Mouse (Mus musculus) 416B (cell line): ENCODE data around the gene Dclk1.

ENCODE experiments used
- DNase-seq: peaks from one replicate; pipeline ENCODE4 v3.0.0; 2011; ENCODE audit warnings: low read depth

Gene Dclk1

GRCm38 (mm10) chr3:55452464-55452863, 210.3 kb downstream of the Dclk1 start:
- DNase-seq, result no peak

GRCm38 (mm10) chr3:55461092-55461491, 218.9 kb downstream of the Dclk1 start:
- no peak for DNase-seq

- DNase-seq, result no peak
These were observed 219.8 kb downstream of the Dclk1 start for GRCm38 (mm10) chr3:55461685-55462655.

DNA sequence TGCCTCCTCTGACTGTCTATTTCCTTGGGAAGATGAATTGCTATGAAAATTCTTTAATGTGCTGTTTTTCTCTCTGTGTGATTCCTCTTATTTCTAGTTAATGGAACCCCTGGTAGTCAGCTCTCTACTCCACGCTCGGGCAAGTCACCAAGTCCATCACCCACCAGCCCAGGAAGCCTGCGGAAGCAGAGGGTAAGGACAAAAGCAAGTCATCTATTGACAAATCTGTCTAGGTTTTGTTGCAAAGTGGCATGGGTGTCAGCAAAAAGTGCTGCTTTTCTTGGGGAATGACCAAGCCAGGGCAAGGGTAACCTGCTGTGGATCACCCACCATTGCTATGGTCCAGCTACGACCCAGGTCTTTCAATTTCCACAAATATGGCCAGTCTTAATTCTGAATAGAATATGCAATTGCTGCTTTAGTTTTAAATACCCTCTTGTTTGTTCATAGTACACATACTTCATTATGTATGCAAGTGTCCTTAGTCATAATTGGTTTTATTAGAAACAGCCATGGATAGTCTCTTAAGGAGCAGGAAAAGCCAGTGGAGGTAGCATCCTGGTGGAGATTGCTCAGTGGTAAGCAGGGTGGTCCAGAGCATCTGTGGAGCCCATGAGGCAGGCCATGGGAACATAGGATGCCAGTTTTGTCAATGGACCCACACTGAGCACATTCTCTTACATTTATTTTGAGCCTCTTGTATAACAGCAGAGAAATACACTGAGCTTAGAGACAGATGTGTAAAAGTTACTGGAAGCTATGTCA, 220.9 kb downstream of the Dclk1 start:
- no peak for DNase-seq

DNA sequence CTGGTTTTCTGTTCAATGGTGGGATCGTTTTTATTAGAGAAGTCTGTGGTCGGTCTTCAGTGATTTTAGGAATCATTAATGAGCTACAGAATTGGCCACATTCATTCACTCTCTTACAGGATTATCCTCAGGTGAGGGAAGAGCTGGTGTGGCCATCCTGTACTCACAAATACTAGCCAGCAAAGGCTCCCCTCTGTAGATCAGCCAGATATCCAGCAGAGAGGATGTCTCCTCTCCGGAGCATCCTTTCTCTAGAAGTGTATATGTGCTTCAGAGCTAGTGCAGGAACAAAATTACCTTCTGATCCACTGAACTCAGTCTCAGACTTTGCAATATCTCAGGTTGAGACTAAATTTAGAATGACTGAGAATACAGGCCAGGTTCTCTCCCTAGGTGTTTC, 222.1 kb downstream of the Dclk1 start:
- no peak for DNase-seq

GRCm38 (mm10) chr3:55465785-55466184, 223.6 kb downstream of the Dclk1 start:
- no peak for DNase-seq

DNA sequence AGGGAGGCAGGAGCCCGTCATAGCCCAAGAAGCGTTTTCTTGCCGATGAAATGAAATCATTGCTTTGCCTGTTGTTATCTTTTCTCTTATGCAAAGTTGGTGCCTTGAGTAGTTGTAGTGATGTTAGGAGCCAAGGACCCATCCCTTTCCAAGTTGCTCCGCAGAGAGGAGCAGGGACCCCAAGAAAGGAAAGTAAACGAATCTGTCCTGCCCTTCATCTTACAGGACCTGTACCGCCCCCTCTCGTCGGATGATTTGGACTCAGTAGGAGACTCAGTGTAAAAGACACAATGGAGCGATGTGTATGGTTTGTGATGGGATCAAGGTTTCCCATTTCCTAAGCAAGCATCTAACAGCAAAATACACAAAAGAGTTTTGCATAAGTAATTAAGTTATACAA, 224.2 kb downstream of the Dclk1 start:
- DNase-seq, result no peak

DNA sequence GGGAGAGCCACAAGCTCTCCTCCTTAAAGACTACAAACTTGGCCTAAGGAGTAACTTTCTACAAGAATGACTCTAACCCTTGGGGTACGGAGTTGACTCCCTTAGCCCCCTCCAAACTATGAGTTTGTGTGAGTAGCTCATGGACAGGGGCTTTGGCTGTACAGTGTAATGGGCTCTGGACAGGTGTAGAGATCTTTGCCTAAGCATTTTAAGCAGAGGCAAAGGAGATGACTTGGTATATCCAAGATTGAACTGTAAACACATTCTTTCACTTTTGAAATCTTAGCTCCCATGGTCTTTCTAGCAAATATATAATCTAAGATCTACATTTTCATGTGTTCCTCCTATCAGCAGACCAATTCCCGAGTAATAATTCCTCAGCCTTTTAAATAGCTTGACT, 229.9 kb downstream of the Dclk1 start, which contains the start of gene Gm21954:
TSS of gene Gm21954 (minus strand) at position 101 of the 400 bp plus-strand sequence.
- DNase-seq, result no peak

DNA sequence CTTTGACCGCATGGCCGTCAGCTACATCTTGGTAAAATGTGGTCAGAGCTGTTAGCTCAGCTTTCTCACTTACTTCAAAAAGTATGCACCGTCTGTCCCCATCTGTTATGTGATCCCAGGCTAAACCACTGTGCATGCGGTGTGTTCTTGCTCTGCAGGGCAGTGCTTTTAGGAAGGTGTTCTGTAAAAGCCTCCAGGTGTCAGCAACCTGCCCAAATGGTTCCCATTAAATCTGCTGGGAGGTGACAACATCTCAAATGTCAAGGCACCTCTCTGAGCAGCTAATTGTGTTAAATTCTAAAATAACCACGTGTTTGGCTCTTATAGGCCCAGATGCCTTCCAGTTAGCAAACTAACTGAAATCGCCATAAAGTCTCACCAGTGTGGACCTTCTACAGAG, 231.0 kb downstream of the Dclk1 start:
- no peak for DNase-seq

DNA sequence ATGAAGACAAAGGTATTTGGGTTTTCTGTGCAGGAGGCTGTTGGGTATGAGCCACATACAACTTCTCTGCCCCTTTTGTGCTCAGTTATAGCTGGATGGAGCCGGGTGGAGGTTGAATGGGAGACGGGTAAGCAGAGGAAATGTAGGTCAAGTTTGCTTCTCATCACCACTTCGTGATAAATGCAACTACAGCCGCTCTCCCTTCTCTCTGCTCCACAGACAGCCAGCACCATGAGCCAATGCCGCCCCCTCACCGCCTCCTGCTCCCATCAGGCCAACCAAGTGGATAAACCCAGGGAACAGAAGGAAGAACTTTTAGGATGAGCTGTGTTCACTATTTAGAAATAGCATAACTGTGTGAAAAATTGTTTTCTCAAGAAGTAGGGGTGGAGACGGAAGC, 234.5 kb downstream of the Dclk1 start:
- no peak for DNase-seq

DNA sequence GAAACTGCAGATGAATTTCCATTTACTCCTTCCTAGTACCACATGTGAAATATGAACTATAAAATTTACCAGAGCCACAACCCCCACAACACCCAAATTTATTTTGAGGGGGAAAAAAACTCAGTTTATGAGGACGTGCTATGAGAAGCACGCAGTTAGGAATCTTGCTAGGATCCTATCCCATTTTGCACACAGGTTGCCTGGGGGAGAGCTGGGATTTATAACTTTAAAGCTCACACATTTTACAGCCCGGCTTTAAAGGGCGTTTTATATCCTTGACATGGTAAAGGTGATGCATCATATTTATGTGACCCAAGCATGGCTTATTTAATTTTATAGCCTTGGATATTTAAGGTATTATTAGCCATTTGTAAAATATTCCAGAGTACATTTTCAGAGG, 237.1 kb downstream of the Dclk1 start:
- no peak for DNase-seq

- DNase-seq, result no peak
These were observed 239.0 kb downstream of the Dclk1 start for GRCm38 (mm10) chr3:55481140-55481539.

- DNase-seq, result no peak
These were observed 241.2 kb downstream of the Dclk1 start for GRCm38 (mm10) chr3:55483328-55483727.

- DNase-seq, result no peak
These were observed 247.2 kb downstream of the Dclk1 start for GRCm38 (mm10) chr3:55489231-55489990.

- DNase-seq, result no peak
These were observed 249.9 kb downstream of the Dclk1 start for GRCm38 (mm10) chr3:55492021-55492420.

DNA sequence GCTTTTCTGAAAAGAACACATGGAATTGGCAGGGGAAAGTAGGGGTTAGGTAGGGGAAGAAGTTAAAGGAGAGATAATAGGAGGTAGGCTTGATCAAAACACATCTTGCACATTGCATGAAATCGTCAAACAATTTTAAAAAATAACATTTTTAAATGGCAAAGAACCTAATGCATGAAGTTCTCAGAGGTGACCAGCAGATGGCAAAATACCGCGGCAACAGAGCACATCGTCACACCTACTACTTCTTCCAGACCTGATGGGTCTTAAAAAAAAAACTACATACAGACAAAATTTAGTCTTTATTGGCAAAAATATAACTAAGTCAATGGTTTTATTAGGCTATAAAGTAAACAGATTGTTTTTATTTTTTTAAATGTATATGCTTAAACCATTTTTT, 252.2 kb downstream of the Dclk1 start:
- DNase-seq, result peak; percentile 37

DNA sequence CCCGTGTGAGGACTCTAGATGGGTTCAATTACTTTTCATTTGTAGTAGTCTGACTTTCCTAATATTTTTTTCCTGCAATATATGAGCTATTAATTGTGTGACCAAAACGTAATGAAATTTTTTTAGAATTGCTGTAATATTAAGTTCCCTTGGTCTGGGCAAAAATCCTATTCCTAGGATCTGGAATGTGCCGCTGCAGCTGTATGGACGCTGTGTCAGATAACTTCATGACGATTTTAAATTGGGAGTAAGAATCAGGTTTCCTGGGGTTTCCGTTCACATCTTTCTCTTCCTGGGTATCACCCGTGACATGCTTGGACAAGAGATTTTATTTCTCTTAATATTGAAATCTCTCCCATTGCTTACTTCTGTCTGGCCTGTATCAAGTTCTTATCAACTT, 253.1 kb downstream of the Dclk1 start:
- DNase-seq, result no peak

GRCm38 (mm10) chr3:55495866-55496265, 253.7 kb downstream of the Dclk1 start:
- DNase-seq, result no peak

DNA sequence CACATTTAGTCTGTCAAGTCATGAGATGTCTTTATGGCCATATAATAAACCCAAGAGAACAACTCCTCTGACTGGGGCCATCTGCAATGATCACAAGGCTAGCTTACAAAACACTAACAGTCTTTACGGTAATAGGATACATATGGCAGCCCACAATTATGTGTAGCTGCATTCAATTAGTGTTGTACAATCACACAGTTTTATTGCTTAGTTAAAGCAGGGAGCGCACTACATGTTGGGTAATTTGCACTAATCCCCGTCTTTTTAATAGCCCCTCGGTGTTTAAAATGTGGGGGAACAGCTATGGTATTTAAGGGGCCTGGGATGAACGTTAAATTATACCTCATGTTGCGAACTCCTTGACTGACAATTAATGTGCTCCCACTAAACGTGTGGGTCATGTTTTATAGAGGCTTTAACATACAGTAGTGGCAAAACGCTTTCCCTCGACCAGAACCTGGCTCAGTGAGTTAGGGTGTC, 254.3 kb downstream of the Dclk1 start:
- DNase-seq, result no peak

GRCm38 (mm10) chr3:55499298-55499697, 257.1 kb downstream of the Dclk1 start:
- DNase-seq, result no peak

DNA sequence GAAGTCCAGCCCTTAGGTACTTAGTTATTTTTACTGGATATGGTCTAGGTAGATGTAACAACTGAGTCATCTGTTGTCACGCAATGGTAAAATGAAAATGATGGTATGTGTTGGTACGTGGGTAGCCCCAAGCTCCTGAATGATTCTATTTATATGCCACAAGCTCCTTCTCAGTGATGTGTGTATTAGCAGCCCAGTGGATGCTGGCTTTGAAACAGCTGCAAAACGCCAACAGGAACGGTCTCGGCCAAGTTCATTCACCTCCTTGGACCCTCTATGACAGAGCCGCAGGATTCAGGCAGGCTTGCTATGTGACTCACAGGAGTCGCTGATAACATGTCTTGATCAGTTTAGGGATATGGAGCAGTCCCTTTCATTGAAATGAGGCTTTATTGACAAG, 268.0 kb downstream of the Dclk1 start:
- DNase-seq, result no peak

- no peak for DNase-seq
These were observed 269.5 kb downstream of the Dclk1 start for GRCm38 (mm10) chr3:55511658-55512057.
